Mouse (Mus musculus) thymus, postnatal 25 days (tissue): ENCODE results near the gene Pltp.
"Not testable (repeated sequence)": the region's sequence is repeated elsewhere in the genome, so short reads cannot be mapped to it uniquely, and the experiment has no call there.

Experiments
- DNase-seq: peaks from one replicate; pipeline ENCODE4 v3.0.0; 2022

The Pltp gene

DNA sequence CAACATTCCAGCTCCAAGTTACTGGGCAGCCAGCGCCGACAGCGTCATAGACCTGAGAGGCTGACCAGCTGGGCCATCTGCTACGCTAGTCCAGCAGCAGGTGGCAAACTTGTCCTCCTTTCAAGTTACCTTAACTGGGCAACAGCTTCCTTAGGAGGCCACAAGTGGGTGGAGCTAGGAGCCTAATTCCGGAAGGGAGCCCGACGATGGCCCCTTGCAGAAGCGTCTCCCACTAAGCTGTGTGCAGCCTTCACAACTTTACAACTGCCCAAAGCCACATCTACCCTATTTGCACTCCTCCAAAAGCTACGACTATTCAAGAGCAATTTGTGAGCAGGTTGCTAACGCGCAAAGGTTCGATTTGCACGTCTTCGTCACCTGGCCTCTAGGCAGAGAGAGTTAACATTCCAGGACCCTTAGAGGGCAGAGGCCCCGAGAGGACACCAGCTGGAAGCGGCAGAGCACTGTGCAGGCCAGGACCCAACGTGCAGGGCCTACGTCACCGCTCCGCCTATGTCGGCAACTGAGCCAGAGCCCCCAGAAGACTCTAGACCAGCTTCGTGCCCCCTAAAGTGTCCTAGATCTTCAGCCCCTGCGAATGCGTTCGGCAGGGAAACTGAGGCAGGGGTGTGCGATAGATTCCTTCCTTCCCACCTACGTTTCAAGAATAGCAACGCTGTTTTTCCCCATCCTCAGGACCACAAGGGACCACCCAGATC lies 21.2 kb upstream of the Pltp start:
- peak; percentile 54 for DNase-seq

DNA sequence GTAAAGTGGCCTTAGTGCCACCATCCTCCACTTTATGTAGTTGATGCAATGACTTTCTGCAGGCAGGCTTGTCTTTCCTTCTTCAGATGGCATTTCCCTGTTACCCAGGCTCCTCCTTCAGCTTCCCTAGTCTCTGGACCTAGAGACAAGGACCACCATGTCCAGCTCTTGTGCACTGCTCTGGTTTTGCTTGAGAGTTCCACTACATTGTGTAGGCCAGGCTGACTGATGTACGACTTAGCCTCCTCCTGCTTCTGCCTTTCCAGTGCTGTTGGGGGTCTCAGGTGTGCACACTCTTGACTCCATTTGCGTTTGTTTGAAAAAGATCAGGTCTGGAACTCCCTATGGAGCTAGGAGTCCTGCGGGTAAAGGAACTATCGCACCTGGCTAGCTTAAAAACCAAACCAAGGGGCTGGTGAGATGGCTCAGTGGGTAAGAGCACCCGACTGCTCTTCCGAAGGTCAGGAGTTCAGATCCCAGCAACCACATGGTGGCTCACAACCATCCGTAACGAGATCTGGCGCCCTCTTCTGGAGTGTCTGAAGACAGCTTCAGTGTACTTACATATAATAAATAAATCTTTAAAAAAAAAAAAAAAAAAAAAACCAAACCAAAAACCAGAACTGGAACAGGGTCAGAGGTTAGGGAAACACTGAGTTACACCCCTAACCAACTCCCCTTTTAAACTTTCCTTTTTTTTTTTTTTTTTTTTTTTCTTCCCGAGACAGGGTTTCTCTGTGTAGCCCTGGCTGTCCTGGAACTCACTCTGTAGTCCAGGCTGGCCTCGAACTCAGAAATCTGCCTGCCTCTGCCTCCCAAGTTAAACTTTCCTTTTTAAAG lies 20.1 kb upstream of the Pltp start:
- not testable (repeated sequence) for DNase-seq

DNA sequence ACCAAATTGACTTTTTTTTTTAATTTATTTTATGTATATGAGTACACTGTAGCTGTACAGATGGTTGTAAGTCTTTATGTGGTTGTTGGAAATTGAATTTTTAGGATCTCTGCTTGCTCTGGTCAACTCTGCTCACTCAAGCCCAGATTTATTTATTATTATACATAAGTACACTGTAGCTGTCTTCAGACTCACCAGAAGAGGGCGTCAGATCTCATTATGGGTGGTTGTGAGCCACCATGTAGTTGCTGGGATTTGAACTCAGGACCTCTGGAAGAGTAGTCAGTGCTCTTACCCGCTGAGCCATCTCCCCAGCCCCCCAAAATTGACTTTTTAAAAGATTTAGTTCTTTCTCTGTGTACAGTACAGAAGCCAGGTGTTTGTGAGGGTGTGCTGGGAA lies 18.1 kb upstream of the Pltp start:
- DNase-seq, result not testable (repeated sequence)

DNA sequence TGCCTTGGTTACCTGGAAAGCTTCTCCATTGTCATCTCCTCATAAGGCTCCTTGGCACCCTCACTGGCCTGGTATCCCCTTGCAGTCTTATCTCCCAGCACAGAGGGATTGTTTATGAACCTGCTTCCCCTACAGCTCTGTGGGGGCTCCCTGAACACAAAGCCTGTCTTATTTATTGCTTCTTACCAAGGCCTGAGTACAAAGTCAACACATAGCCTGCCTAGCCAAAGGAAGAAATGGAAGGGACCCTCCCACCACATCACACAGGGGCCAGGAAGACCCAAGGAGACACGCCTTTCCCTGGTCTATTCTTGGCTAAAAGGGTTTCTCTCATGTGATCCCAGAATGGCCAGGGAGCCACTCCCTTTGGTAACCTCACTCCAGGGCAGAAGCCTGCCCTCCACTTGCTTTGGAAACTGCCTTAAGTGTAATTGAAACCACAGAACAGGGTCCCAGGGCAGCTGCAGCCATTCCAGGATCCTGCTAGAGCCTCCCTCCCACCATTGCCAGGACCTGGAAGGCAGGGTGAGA lies 16.8 kb upstream of the Pltp start:
- DNase-seq, result no peak

DNA sequence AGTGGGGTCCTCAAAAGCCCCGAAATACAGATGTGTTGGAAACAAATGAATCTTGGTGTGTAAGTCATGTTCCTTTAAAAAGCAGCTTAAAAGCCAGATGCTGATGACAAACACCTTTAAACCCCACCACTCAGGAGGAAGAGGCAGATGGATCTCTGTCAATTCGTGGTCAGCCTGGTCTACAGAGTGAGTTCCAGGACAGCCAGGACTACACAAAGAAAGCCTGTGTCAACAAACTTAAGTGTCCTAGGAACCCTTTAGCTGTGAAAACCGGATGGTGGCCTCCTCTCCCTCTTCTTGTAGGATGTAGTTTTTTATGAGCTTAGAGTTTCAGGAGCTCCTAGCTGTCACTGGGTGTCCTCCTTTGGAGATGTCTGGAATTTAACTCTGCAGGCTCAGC lies 16.1 kb upstream of the Pltp start:
- DNase-seq, result no peak

DNA sequence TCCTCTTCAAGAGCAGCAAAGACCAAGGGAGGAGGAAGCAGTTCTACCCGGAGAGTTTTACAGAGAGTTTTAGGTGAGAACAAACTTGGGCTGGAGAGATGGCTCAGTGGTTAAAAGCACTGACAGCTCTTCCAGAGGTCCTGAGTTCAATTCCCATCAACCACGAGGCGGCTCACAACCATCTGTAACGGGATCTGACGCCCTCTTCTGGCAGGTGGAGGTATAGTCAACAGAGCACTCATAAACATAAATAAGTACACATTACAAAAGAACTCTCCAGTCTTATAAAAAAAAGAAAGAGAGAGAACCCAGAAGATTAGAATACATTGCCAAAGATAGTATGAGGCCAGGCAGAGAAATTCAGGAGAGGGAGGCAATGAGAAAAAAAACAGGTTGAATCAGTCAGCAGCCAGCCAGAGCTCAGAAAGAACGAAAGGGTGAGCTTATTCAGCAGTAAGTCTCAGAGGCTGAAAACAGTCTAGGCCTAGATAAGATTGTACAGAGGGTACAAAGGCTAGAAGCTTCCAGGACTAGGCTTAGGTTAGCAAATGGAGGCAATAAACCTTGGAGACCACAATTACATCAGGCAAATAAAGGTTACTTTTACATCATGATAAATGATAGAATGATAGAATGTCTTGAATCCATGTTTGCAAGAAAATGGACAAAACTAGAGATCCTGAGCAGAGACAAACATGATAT lies 14.2 kb upstream of the Pltp start:
- DNase-seq, result no peak

DNA sequence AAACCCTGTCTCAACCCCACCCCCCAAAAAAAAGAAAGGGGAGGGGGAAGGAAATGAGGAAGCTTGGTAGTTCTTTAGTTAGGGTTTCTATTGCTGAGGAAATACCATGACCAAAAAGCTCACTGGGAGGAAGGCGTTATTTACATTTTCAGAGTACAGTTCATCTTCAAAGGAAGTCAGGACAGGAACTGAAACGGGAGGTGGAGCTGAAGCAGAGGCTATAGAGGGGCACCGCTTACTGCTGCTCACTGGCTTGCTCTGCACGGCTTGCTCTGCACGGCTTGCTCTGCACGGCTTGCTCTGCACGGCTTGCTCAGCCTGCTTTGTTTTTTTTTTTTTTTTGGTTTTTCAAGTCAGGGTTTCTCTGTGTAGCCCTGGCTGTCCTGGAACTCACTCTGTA lies 11.0 kb upstream of the Pltp start:
- DNase-seq, result no peak

DNA sequence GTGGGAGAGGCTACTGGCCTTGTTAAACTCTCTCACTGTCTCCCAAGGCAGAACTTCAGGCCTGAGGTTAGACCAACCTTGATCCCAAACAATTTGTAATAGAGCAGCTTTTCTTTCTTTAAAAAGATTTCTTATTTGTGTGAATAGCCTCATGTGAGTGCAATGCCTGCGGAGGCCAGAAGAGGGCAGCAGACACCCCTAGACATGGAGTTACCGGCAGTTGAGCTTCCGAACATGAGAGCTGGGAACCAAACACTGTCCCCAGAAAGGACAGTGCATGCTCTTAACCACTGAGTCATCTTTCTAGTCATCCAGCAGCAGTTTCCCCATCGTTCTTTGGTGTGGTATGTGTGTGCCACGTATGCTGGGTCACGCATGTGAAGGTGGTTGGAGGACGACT lies 10.1 kb upstream of the Pltp start:
- DNase-seq, result no peak

DNA sequence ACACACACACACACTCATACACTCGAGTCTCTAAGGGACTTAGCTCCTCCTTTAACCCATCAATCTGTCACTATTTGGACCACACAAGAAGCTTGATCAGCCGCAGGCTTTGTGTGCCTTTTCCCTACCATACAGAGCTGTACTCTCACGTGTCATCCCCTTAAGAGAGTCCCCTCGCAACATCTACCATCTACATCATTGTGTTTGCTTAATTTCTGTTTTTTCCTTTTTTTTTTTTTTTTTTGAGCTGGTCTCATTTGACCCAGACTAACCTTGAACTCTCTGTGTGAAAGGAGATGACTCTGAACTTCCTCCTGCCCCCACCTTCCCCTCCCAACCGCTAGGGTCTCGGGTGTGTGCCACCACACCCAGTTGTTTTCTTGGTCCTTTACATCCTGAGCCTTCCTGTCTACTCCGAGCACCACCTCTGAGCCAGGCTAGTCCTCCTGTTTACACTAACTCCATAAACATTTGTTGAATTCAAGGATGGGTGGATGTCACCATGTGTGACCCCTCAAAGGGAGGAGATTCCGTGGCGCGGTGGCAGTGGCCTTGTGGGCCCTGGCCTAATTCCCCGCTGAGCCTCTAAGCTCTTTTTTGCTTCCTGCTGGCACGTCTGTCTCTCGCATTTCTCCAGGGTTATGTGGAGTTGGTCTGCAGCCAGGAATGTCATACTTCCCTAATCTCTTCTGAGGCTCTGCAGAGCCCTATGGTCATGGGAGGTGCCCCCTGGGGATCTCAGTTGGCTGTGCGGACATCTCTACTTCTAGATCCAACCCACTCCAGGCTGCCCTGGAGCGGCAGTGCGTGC lies 9.4 kb upstream of the Pltp start:
- DNase-seq, result no peak

DNA sequence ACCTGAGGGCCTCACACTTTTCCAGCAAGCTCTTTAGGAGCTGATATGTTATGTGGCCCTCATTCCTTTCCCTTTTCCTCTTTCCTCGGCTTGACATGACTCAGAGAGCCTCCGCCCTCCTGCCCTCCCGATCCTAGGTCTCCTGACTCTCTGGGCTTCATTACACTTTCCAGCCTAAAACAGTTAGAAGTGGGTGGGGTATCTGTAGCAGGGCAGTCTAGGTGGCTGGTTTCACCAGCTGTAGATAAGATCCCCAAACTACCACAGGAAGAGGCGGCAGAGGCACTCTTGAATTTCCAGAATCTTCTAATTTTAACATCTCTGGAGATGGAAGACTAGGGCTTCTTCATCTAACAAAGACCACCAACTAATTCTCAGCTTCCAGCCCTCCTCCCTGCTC lies 7.1 kb upstream of the Pltp start:
- DNase-seq, result no peak

DNA sequence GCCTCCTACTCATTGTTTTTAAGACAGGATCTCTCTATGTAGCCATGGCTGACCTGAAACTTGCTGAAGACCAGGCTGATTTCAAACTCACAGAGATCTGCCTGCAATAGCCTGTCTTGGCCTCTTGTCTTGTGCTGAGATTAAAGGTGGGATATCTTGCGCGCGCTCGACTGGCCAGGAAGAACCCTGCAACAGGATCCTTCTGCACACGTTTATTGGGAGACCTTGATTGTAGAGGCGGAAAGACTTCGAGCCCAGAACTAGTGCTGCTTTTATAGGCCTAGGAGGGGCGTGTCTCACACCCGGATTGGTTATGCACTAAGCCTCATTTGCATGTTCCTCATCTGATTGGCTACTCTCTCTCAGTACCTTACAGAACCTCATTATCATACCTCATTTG lies 5.9 kb upstream of the Pltp start:
- not testable (repeated sequence) for DNase-seq

DNA sequence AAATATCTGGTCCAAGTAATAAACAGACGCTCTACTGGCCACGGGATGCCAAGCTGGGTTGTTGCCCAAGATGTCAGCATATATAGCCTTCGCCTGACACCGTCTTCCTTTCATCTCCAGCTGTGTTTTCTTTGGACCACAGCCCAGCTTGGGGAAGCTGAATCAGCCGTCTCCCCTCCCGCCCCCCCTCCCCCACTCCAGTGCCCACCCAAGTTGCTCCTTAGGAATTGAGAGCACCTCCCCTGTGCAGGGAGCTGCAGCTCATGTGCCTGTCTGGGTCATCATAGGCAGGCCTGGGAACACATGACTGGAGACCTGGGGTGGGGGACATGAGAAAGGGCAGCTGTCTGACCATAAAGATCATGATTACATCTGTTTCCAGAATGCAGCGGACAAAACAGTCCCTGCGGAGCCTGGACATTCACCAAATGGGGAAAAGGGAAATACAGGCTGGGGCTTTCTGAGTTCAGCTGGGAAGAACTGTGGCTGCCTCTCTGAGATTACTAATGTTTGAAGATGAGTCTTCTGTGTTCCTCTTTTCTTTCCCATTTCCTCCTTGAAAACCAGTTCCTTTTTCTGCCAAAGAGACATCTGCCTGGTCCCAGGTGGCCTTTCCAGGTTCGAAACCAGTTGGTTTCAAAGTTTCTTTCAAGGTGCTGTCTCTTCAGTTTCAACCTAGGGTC lies 4.8 kb upstream of the Pltp start:
- no peak for DNase-seq

DNA sequence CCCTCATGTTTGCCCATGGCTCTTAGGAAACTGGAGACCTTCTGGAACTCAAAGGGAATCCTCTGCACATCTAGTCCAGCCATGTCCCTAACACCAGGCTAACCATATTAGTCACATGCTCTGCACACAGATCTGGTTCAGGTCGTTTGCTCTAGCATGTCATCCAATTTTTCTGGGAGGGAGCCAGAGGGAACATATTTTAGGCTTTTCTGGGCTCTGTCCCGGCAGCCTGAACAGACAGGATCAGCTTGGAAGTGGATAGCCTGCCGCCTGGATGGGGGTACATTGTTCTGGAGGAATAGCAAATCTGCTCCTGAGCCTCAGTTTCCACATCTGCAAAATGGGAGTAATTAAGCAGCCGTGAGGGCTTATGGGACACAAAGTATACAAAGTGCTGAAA lies 3.6 kb upstream of the Pltp start:
- no peak for DNase-seq

DNA sequence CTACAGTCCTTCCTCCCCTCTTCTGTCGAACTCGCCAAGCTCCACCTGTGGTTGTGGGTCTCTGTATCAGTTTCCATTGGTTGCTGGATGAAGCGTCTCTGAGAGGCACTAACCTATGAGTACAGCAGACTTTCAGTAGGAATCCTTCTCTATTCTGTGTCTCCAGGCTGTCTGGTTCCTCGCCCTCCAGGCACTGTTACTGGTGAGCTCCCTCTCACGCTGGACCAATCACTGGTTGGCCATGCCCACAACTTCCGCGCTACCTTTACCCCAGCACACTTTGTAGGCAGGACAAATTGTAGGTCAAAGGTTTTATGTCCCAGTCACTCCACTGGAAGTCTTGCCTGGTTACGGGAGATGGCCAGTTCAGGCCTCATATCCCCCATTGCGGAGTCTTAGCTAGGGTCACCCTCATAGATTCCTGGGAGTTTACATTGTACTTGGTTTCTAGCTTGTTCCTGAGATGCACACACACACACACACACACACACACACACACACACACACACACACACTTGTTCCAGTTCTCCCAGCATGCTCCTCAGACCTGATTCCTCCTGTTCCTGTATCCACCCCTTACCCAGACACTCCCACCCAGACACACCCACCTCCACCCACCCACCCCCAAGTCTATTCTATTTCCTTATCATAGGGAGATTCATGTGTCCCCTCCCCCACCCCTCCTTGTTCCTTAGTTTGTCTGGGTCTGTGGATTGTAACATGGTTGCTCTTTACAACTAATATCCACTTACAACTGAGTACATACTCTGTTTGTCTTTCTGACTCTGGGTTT lies 2.3 kb upstream of the Pltp start:
- DNase-seq, result no peak

DNA sequence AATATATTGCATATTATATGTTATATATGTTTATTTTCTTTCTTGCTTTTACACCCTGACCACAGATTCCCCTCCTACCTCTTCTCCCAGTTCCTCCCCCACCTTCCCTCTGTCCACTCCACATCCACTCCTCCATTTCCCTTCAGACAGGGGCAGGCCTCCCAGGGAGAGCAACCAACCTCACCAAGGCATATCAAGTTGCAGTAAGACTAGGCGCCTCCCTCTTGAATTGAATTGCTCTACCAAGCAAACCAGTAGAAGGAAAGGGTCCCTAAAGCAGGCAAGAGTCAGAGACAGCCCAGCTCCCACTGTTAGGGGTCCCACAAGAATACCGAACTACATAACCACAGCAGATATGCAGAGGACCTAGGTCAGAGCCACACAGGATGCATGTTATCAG lies 1.6 kb upstream of the Pltp start:
- DNase-seq, result no peak

DNA sequence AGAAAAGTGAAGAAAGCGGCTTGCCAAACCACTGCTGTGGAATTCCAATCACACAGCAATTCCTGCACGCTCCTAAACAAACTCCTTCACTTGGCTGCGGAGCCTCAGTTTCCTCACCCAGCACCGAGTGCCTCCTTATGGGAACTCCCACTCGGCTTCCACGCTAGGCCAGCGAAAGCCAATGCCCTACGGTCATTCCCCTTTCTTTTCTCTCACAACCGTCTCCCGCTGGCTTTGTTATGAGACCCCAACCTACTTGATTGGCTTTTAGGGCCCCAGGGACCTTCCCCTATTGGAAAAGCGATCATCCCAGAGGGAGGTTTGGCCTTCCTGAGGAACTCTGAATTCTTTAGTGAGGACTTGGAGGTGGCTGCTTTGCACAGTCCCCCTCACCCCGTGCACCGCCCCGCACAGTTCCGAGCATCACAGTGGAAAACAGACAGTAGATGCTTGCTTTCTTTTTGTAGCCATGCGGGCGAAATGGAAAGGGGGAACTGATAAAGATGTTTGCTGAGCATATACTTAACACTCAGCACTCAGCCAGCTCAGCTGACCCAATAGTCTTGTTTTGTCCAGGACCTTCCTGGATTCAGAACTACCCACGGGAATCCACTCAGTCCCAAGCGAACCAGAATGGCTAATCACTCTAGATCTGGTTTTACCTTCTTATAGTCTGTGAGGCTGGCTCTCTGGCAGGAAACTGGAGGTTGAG lies 487 bp upstream of the Pltp start:
- DNase-seq, result no peak

DNA sequence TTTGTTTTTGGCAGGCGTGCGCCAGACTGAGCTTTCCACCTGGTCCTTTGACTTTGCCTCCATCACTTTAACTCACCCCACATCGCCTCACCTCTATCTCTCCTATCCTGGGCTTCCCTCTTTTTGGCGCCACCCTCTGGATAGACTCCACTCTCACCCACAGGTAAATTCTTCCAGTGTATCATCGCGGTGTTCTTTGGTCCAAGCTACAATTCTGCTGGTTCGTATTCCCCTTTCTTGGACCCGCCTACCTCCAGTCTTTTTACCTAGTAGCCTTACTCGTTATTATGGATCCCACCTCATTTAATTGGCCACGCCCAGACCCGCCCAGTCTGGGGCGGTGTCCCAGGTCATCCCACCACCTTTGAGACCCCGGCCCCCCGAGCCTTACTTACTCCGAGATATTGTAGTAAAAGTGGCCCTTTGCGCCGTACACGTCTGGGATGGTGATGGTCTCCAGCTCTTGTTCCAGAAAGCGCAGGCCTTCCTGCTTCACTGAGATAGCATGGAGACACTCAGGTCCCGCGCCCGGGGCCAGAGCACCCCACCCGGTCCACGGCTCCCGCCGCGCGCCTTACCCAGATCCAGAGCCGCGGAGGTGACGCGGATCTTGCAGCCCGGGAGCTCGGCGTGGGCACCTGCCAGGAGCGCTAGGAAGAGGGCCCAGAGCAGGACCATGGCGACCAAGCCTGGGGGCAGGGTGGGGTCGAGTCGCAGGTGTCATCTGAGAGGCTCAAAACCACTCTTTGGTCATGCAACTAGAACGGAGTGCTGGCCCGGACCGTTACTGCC lies 1.0 kb downstream of the Pltp start:
- no peak for DNase-seq

DNA sequence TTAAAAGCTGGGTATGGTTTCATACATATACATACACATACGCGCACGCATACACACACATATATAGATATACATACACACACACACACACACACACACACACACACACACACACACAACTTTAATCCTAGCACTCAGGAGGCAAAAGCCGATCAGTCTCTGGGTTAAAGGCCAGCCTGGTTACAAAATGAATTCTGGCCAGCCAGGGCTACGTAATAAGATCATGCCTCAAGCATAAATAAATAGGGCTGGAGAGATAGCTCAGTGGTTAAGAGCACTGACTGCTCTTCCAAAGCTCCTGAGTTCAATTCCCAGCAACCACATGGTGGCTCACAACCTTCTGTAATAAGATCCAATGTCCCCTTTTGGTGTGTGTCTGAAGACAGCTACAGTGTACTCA lies 1.9 kb downstream of the Pltp start:
- not testable (repeated sequence) for DNase-seq

DNA sequence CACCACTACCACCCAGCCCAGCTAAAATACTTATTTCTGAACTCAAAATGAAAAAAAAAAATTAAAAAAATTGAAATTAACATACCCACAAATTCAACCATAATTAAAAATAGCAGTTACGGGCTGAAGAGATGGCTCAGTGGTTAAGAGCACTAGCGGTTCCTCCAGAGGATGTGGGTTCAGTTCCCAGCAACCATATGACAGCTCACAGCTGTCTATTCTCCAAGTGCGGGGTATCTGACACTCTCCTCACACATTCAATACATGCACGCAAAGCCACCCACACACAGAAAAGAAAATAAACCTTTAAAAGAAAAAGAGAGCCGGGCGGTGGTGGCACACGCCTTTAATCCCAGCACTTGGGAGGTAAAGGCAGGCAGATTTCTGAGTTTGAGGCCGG lies 7.5 kb downstream of the Pltp start:
- DNase-seq, result peak; percentile 49

DNA sequence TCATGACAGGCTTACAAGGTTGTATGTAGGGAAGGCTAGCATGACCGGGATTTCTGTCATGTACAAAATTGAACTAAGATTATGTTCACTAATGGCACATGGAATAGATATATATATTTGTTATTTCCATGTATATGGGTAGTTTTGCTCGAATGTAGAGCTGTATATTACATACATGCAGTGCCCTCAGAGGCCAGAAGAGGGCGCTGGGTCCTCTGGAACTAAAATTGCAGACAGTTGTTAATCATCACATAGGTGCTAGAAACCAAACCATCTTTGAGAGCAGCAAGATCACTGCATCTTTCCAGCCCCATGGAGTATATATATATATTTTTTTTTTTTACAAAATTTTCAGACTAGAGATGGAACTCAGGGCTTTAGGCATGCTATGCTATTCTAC lies 11.7 kb downstream of the Pltp start:
- peak; percentile 31 for DNase-seq
